Mouse (Mus musculus) right cerebral cortex, postnatal 36 days (tissue): ENCODE measurements around the gene Calm2.

ENCODE experiments used
- DNase-seq, 2 experiments: peaks; one replicate each; pipeline ENCODE4 v3.0.0; 2022; ENCODE audit warnings: low spot score in 2 of 2, mixed read lengths in 1 of 2

Calm2 gene

GRCm38 (mm10) chr17:87403462-87403861 lies 43.3 kb downstream of the Calm2 start:
- DNase-seq = no peak

GRCm38 (mm10) chr17:87402444-87402843 lies 44.3 kb downstream of the Calm2 start:
- DNase-seq = no peak

- no peak for DNase-seq
Measured at GRCm38 (mm10) chr17:87397088-87397487, 49.6 kb downstream of the Calm2 start.

- no peak for DNase-seq
Measured at GRCm38 (mm10) chr17:87391242-87391641, 55.5 kb downstream of the Calm2 start.

GRCm38 (mm10) chr17:87387068-87387467 lies 59.7 kb downstream of the Calm2 start:
- DNase-seq = no peak

- no peak for DNase-seq
Measured at GRCm38 (mm10) chr17:87385835-87386234, 60.9 kb downstream of the Calm2 start.
